Mouse (Mus musculus) liver, embryonic 11.5 days (tissue): ENCODE measurements at regions not wholly inside any gene's neighbourhood (a gene's known extent, or its start where the extent isn't known, plus 50 kb on each side); places are given as distances from the start of the nearest gene placed in this dataset.
"Not testable (repeated sequence)": the region's sequence is repeated elsewhere in the genome, so short reads cannot be mapped to it uniquely, and the experiment has no call there.

Experiments used
- ATAC-seq: fragments of 200-750 bp; cut with Nextera tagmentation; replicated peaks from 2 replicates; pipeline ENCODE4 v1.8.0; 2017; ENCODE audit warnings: moderate number of reproducible peaks, mild to moderate bottlenecking, moderate TSS enrichment, moderate library complexity; ENCODE audit not compliant: low FRiP score
- DNase-seq: peaks from one replicate; pipeline ENCODE4 v3.0.0-alpha.2; 2017; ENCODE audit warnings: low spot score
- H3K27ac ChIP-seq: fragments of 300-500 bp; sonication (generic); 2 replicates; pipeline ENCODE4 v1.5.1; 2014; ENCODE audit warnings: mild to moderate bottlenecking, low read depth, low read length, control low read depth
- H3K27me3 ChIP-seq: fragments of 300-500 bp; sonication (generic); replicated peaks from 2 replicates; pipeline ENCODE4 v1.6.1; 2014; ENCODE audit warnings: low read length, mixed read lengths; ENCODE audit not compliant: control insufficient read depth, insufficient read depth
- H3K36me3 ChIP-seq: fragments of 300-500 bp; sonication (generic); 2 replicates; pipeline ENCODE4 v1.6.1; 2014; ENCODE audit warnings: mild to moderate bottlenecking, low read length, moderate library complexity, mixed read lengths; ENCODE audit not compliant: control insufficient read depth, insufficient read depth
- H3K4me1 ChIP-seq: fragments of 300-500 bp; sonication (generic); replicated peaks from 2 replicates; pipeline ENCODE4 v1.6.1; 2014; ENCODE audit warnings: low read length, mixed read lengths; ENCODE audit not compliant: control insufficient read depth, insufficient read depth
- H3K4me2 ChIP-seq: fragments of 300-500 bp; sonication (generic); 2 replicates; pipeline ENCODE4 v1.6.1; 2014; ENCODE audit warnings: mild to moderate bottlenecking, control low read depth, moderate library complexity
- H3K4me3 ChIP-seq: fragments of 300-500 bp; sonication (generic); 2 replicates; pipeline ENCODE4 v1.5.1; 2014; ENCODE audit warnings: low read depth, low read length, control low read depth
- H3K9ac ChIP-seq: fragments of 300-500 bp; sonication (generic); 2 replicates; pipeline ENCODE4 v1.6.1; 2014; ENCODE audit warnings: low read depth, low read length, control low read depth
- H3K9me3 ChIP-seq: fragments of 300-500 bp; sonication (generic); 2 replicates; pipeline ENCODE4 v1.6.1; 2016; ENCODE audit warnings: low read length, inconsistent platforms, mixed read lengths; ENCODE audit not compliant: control insufficient read depth
- WGBS: fragments of 180-500 bp; shearing (Covaris S2); extraction: QIAGEN DNeasy Blood & Tissue Kit; methylation state at CpG from one replicate; pipeline ENCODE4 v1.1.7; 2014; 5-methylcytosine and 5-hydroxymethylcytosine counted together

- H3K4me3 ChIP-seq = no peak overlapping the region
- ATAC-seq (no peak), DNase-seq (no peak)
- no peak overlapping the region for H3K9ac ChIP-seq
- no peaks in the 10 kb centered on the region for H3K4me1 ChIP-seq
- 24% methylated on average over 12 of the region's 12 CpGs for WGBS
- H3K4me2 ChIP-seq = no peak overlapping the region
- no peak overlapping the region for H3K27ac ChIP-seq
- H3K9me3 ChIP-seq = no peaks in the 10 kb centered on the region
- no peaks in the 10 kb centered on the region for H3K36me3 ChIP-seq
- no peaks in the 10 kb centered on the region for H3K27me3 ChIP-seq
These were observed 606.3 kb upstream of the Gm19410 start for GRCm38 (mm10) chr8:35159329-35159728.

DNA sequence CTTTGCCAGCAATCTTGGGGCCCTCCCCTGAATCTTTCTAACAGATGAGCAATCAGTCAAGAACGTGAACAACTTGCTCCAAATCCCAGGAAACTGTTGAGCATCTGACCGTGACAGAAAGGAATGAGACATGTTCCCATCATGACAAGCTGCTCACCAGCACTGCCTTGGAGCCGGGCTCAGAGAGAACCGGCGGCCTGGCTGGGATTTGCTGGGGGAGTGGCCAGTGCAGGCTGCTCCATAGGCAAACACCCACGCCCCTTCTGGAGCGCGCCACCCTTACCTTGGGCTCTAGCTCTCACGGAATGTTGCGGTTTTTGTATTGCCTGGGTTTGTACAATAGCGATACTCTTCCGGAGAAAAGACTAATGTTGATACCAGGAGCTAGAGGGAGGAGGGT lies 605.4 kb upstream of the Gm19410 start:
- DNase-seq = no peak
- 81% methylated on average over 12 of the region's 12 CpGs for WGBS
- no peak overlapping the region for H3K4me2 ChIP-seq
- ATAC-seq = no peak
- no peaks in the 10 kb centered on the region for H3K4me1 ChIP-seq
- H3K4me3 ChIP-seq = no peak overlapping the region
- no peak overlapping the region for H3K9ac ChIP-seq
- H3K9me3 ChIP-seq = no peaks in the 10 kb centered on the region
- no peaks in the 10 kb centered on the region for H3K27me3 ChIP-seq
- no peaks in the 10 kb centered on the region for H3K36me3 ChIP-seq
- no peak overlapping the region for H3K27ac ChIP-seq

DNA sequence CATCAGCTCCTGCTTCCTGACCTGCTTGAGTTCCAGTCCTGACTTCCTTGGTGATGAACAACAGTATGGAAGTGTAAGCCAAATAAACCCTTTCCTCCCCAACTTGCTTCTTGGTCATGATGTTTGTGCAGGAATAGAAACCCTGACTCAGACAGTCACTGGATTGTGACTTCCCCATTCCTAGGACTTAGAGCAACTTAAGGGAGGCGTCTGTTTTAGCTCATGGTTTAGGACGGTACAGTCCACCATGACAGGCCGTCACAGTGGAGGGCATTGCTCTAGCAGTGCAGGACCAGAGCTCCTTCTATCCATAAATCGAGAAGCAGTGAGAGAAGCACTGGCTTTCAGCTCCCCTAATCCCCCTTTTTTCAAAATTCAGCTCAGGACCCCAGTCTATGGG lies 603.4 kb upstream of the Gm19410 start:
- not testable (repeated sequence) for H3K27ac ChIP-seq, H3K4me1 ChIP-seq, H3K9me3 ChIP-seq, H3K27me3 ChIP-seq, H3K36me3 ChIP-seq, H3K4me2 ChIP-seq, DNase-seq, H3K4me3 ChIP-seq, ATAC-seq, H3K9ac ChIP-seq
- 67% methylated on average over 4 of the region's 4 CpGs for WGBS

DNA sequence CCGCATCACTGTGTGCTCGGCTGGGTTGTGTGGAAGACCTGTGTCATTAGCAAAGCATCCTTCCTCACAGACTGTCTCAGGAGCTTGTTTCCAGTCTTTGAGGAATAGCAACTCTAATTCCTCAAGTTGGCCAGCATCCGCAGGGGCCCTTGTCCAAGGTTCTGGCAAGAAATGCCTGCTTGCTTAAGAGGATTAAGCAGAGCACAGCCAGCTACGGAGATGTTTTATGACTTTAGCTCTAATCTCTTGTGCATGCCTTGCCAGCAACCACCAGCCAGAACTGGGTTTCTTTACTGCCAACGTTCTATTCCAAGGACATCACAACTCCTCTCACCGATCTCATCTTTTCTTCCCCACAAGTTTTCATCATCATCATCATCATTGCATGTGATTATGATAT lies 599.0 kb upstream of the Gm19410 start:
- Histone ChIP-seq H3K4me1 (no peaks in the 10 kb centered on the region), H3K27ac (no peak overlapping the region), H3K9ac (no peak overlapping the region), H3K4me3 (no peak overlapping the region), H3K4me2 (no peak overlapping the region), H3K36me3 (no peaks in the 10 kb centered on the region), H3K9me3 (no peaks in the 10 kb centered on the region), H3K27me3 (no peaks in the 10 kb centered on the region)
- WGBS = 81% methylated on average over 6 of the region's 6 CpGs
- no peak for ATAC-seq
- DNase-seq = no peak

- H3K4me2 ChIP-seq = no peak overlapping the region
- no peak for DNase-seq
- no peaks in the 10 kb centered on the region for H3K36me3 ChIP-seq
- ATAC-seq = no peak
- no peak overlapping the region for H3K4me3 ChIP-seq
- no peaks in the 10 kb centered on the region for H3K9me3 ChIP-seq
- H3K4me1 ChIP-seq = no peaks in the 10 kb centered on the region
- H3K27me3 ChIP-seq = no peaks in the 10 kb centered on the region
- H3K9ac ChIP-seq = no peak overlapping the region
- WGBS = 84% methylated on average over 13 of the region's 13 CpGs
- no peak overlapping the region for H3K27ac ChIP-seq
These were observed 593.9 kb upstream of the Gm19410 start for GRCm38 (mm10) chr8:35171536-35172310.

GRCm38 (mm10) chr8:35177314-35177713 lies 588.3 kb upstream of the Gm19410 start:
- WGBS = 64% methylated on average over 5 of the region's 5 CpGs
- H3K27ac ChIP-seq = no peak overlapping the region
- no peak overlapping the region for H3K4me2 ChIP-seq
- no peaks in the 10 kb centered on the region for H3K4me1 ChIP-seq
- H3K4me3 ChIP-seq = no peak overlapping the region
- no peak for ATAC-seq
- no peaks in the 10 kb centered on the region for H3K36me3 ChIP-seq
- no peak for DNase-seq
- H3K9me3 ChIP-seq = no peaks in the 10 kb centered on the region
- H3K9ac ChIP-seq = no peak overlapping the region
- no peaks in the 10 kb centered on the region for H3K27me3 ChIP-seq

GRCm38 (mm10) chr8:35180075-35180474 lies 585.5 kb upstream of the Gm19410 start:
- H3K27ac ChIP-seq = no peak overlapping the region
- no peaks in the 10 kb centered on the region for H3K36me3 ChIP-seq
- 75% methylated on average over 3 of the region's 3 CpGs for WGBS
- no peak overlapping the region for H3K4me3 ChIP-seq
- no peak overlapping the region for H3K9ac ChIP-seq
- DNase-seq (no peak), ATAC-seq (no peak)
- no peaks in the 10 kb centered on the region for H3K27me3 ChIP-seq
- no peaks in the 10 kb centered on the region for H3K9me3 ChIP-seq
- no peak overlapping the region for H3K4me2 ChIP-seq
- no peaks in the 10 kb centered on the region for H3K4me1 ChIP-seq

- H3K4me2 ChIP-seq = no peak overlapping the region
- H3K36me3 ChIP-seq = no peaks in the 10 kb centered on the region
- no peaks in the 10 kb centered on the region for H3K4me1 ChIP-seq
- no peak overlapping the region for H3K4me3 ChIP-seq
- DNase-seq = no peak
- no peaks in the 10 kb centered on the region for H3K27me3 ChIP-seq
- no peak overlapping the region for H3K9ac ChIP-seq
- no peaks in the 10 kb centered on the region for H3K9me3 ChIP-seq
- WGBS = 77% methylated on average over 4 of the region's 4 CpGs
- no peak overlapping the region for H3K27ac ChIP-seq
- no peak for ATAC-seq
These were observed 583.4 kb upstream of the Gm19410 start for GRCm38 (mm10) chr8:35182141-35182540.

GRCm38 (mm10) chr8:35183423-35183822 lies 582.2 kb upstream of the Gm19410 start:
- Histone ChIP-seq H3K4me1 (no peaks in the 10 kb centered on the region), H3K27ac (no peak overlapping the region), H3K36me3 (no peaks in the 10 kb centered on the region), H3K9me3 (no peaks in the 10 kb centered on the region), H3K4me3 (no peak overlapping the region), H3K4me2 (no peak overlapping the region), H3K9ac (no peak overlapping the region), H3K27me3 (no peaks in the 10 kb centered on the region)
- DNase-seq (no peak), ATAC-seq (no peak)
- 83% methylated on average over 14 of the region's 14 CpGs for WGBS
